Mouse (Mus musculus) frontal cortex, postnatal 25 days (tissue): ENCODE measurements around the gene 1700057G04Rik.
"Not testable (repeated sequence)": the region's sequence is repeated elsewhere in the genome, so short reads cannot be mapped to it uniquely, and the experiment has no call there.

Experiments
- DNase-seq, 2 experiments: peaks; one replicate each; pipeline ENCODE4 v3.0.0; 2022; ENCODE audit warnings: low spot score in 2 of 2

1700057G04Rik gene

GRCm38 (mm10) chr9:92305075-92305474 lies 4.1 kb upstream of the 1700057G04Rik start:
- no peak for DNase-seq

GRCm38 (mm10) chr9:92305620-92306220 lies 3.5 kb upstream of the 1700057G04Rik start:
- no peak for DNase-seq

- DNase-seq: no peak
These were observed 7.6 kb downstream of the 1700057G04Rik start for GRCm38 (mm10) chr9:92316791-92317190.

GRCm38 (mm10) chr9:92325936-92326335 lies 16.8 kb downstream of the 1700057G04Rik start:
- not testable (repeated sequence) for DNase-seq

- DNase-seq: no peak
These were observed 17.6 kb downstream of the 1700057G04Rik start for GRCm38 (mm10) chr9:92326813-92327212.

- DNase-seq: no peak
These were observed 22.2 kb downstream of the 1700057G04Rik start for GRCm38 (mm10) chr9:92331383-92331782.

- no peak for DNase-seq
These were observed 25.7 kb downstream of the 1700057G04Rik start for GRCm38 (mm10) chr9:92334845-92335244.

- DNase-seq: no peak
These were observed 26.2 kb downstream of the 1700057G04Rik start for GRCm38 (mm10) chr9:92335277-92335818.

GRCm38 (mm10) chr9:92337063-92337462 lies 27.9 kb downstream of the 1700057G04Rik start:
- DNase-seq: no peak

GRCm38 (mm10) chr9:92337661-92338060 lies 28.5 kb downstream of the 1700057G04Rik start:
- DNase-seq: no peak

- no peak for DNase-seq
These were observed 29.8 kb downstream of the 1700057G04Rik start for GRCm38 (mm10) chr9:92338954-92339353.

- DNase-seq: no peak
These were observed 42.7 kb downstream of the 1700057G04Rik start for GRCm38 (mm10) chr9:92351924-92352323.

GRCm38 (mm10) chr9:92353306-92353705 lies 44.1 kb downstream of the 1700057G04Rik start:
- no peak for DNase-seq

GRCm38 (mm10) chr9:92360691-92361310 lies 51.6 kb downstream of the 1700057G04Rik start:
- no peak for DNase-seq

GRCm38 (mm10) chr9:92363478-92363877 lies 54.3 kb downstream of the 1700057G04Rik start:
- no peak for DNase-seq

GRCm38 (mm10) chr9:92368920-92369319 lies 59.7 kb downstream of the 1700057G04Rik start:
- DNase-seq: no peak

GRCm38 (mm10) chr9:92373896-92374295 lies 64.7 kb downstream of the 1700057G04Rik start:
- DNase-seq: no peak

GRCm38 (mm10) chr9:92374705-92375199 lies 65.6 kb downstream of the 1700057G04Rik start:
- DNase-seq: no peak

- no peak for DNase-seq
These were observed 66.2 kb downstream of the 1700057G04Rik start for GRCm38 (mm10) chr9:92375378-92375777.

- no peak for DNase-seq
These were observed 68.8 kb downstream of the 1700057G04Rik start for GRCm38 (mm10) chr9:92377967-92378366.

GRCm38 (mm10) chr9:92379240-92379639 lies 70.1 kb downstream of the 1700057G04Rik start:
- no peak for DNase-seq

GRCm38 (mm10) chr9:92383415-92383814 lies 74.2 kb downstream of the 1700057G04Rik start:
- no peak for DNase-seq

GRCm38 (mm10) chr9:92384401-92384800 lies 75.2 kb downstream of the 1700057G04Rik start:
- DNase-seq: no peak
